Mouse (Mus musculus): Measurements from ENCODE around the gene Mex3a. TPM values are rescaled to one million over a fixed set of nuclear protein-coding genes. Genes with fewer than 3 reads are reported as not detected.

Gene Mex3a
- polyA plus RNA-seq, 1 experiment from 2014 or later, result 38.0 TPM

- no peaks in the 10 kb centered on the region for H3K27me3 ChIP-seq
- H3K9me3 ChIP-seq, result no peaks in the 10 kb centered on the region
- peak overlapping the region; percentile 61 for H3K4me2 ChIP-seq
- peak overlapping the region; percentile 97 for H3K27ac ChIP-seq
- no peaks in the 10 kb centered on the region for H3K36me3 ChIP-seq
- peak overlapping the region; percentile 37 for H3K4me3 ChIP-seq (replicated peaks)
- peaks cover 73% of the 10 kb centered on the region for H3K4me1 ChIP-seq (replicated peaks)
- WGBS, result 59% methylated on average over 3 of the region's 3 CpGs
- ATAC-seq (ENCODE audit: insufficient number of reproducible peaks, insufficient read depth, low FRiP score, low TSS enrichment, low read depth), result no peak
- peak overlapping the region; percentile 59; the same call in 1 of the 2 replicates for H3K9ac ChIP-seq (replicated peaks)
These were observed 22.9 kb upstream of the Mex3a start for GRCm38 (mm10) chr3:88509250-88509649.

GRCm38 (mm10) chr3:88509692-88510420, 22.3 kb upstream of the Mex3a start, which contains the start of gene Lmna:
Lmna (minus strand) TSS chr3:88509956.
- under 1% methylated on average over 31 of the region's 31 CpGs for WGBS
- peak within 1 kb of the TSS; percentile 97 for H3K27ac ChIP-seq
- no peaks in the 10 kb centered on the region for H3K9me3 ChIP-seq
- H3K9ac ChIP-seq (replicated peaks), result peak within 1 kb of the TSS; percentile 59
- peak within 1 kb of the TSS; percentile 61 for H3K4me2 ChIP-seq
- H3K36me3 ChIP-seq, result no peaks in the 10 kb centered on the region
- H3K4me3 ChIP-seq (replicated peaks), result peak within 1 kb of the TSS; percentile 37
- H3K4me1 ChIP-seq (replicated peaks), result peaks cover 72% of the 10 kb centered on the region
- H3K27me3 ChIP-seq, result no peaks in the 10 kb centered on the region
- peak; percentile 94 for ATAC-seq (ENCODE audit: insufficient number of reproducible peaks, insufficient read depth, low FRiP score, low TSS enrichment, low read depth)

GRCm38 (mm10) chr3:88510421-88511289, 21.5 kb upstream of the Mex3a start:
- H3K27me3 ChIP-seq, result no peaks in the 10 kb centered on the region
- 52% methylated on average over 13 of the region's 13 CpGs for WGBS
- H3K4me1 ChIP-seq (replicated peaks), result peaks cover 64% of the 10 kb centered on the region
- H3K9me3 ChIP-seq, result no peaks in the 10 kb centered on the region
- peak overlapping the region; percentile 37 for H3K4me3 ChIP-seq (replicated peaks)
- no peak for ATAC-seq (ENCODE audit: insufficient number of reproducible peaks, insufficient read depth, low FRiP score, low TSS enrichment, low read depth)
- peak overlapping the region; percentile 97 for H3K27ac ChIP-seq
- H3K4me2 ChIP-seq, result peak overlapping the region; percentile 61
- peak overlapping the region; percentile 59; the same call in 1 of the 2 replicates for H3K9ac ChIP-seq (replicated peaks)
- no peaks in the 10 kb centered on the region for H3K36me3 ChIP-seq

GRCm38 (mm10) chr3:88511559-88511958, 20.6 kb upstream of the Mex3a start:
- Histone ChIP-seq H3K27me3 (no peaks in the 10 kb centered on the region), H3K9ac (replicated peaks) (no peak overlapping the region), H3K4me3 (replicated peaks) (no peak overlapping the region), H3K9me3 (no peaks in the 10 kb centered on the region), H3K4me2 (no peak overlapping the region), H3K4me1 (replicated peaks) (peaks cover 55% of the 10 kb centered on the region), H3K27ac (peak overlapping the region; percentile 85), H3K36me3 (no peaks in the 10 kb centered on the region)
- no peak for ATAC-seq (ENCODE audit: insufficient number of reproducible peaks, insufficient read depth, low FRiP score, low TSS enrichment, low read depth)
- WGBS, result 47% methylated on average over 4 of the region's 4 CpGs

- Histone ChIP-seq H3K27me3 (no peaks in the 10 kb centered on the region), H3K4me3 (replicated peaks) (no peak overlapping the region), H3K36me3 (no peaks in the 10 kb centered on the region), H3K4me2 (peak overlapping the region; percentile 28), H3K9me3 (no peaks in the 10 kb centered on the region), H3K9ac (replicated peaks) (no peak overlapping the region), H3K27ac (peak overlapping the region; percentile 85), H3K4me1 (replicated peaks) (peaks cover 53% of the 10 kb centered on the region)
- no peak for ATAC-seq (ENCODE audit: insufficient number of reproducible peaks, insufficient read depth, low FRiP score, low TSS enrichment, low read depth)
- 44% methylated on average over 6 of the region's 6 CpGs for WGBS
These were observed 19.9 kb upstream of the Mex3a start for GRCm38 (mm10) chr3:88512141-88512895.

GRCm38 (mm10) chr3:88512896-88513545, 19.2 kb upstream of the Mex3a start:
- Histone ChIP-seq H3K4me3 (replicated peaks) (no peak overlapping the region), H3K27ac (peak overlapping the region; percentile 85), H3K4me2 (peak overlapping the region; percentile 28), H3K4me1 (replicated peaks) (peaks cover 53% of the 10 kb centered on the region), H3K27me3 (no peaks in the 10 kb centered on the region), H3K9me3 (no peaks in the 10 kb centered on the region), H3K9ac (replicated peaks) (no peak overlapping the region), H3K36me3 (no peaks in the 10 kb centered on the region)
- ATAC-seq (ENCODE audit: insufficient number of reproducible peaks, insufficient read depth, low FRiP score, low TSS enrichment, low read depth), result no peak
- WGBS, result 35% methylated on average over 13 of the region's 15 CpGs

- Histone ChIP-seq H3K9me3 (no peaks in the 10 kb centered on the region), H3K36me3 (no peaks in the 10 kb centered on the region), H3K4me3 (replicated peaks) (no peak overlapping the region), H3K27ac (peak overlapping the region; percentile 85), H3K4me2 (0 out of 2 replicates have a peak overlapping the region, but pooled peaks have one; percentile 28), H3K27me3 (no peaks in the 10 kb centered on the region), H3K4me1 (replicated peaks) (peaks cover 53% of the 10 kb centered on the region), H3K9ac (replicated peaks) (no peak overlapping the region)
- no peak for ATAC-seq (ENCODE audit: insufficient number of reproducible peaks, insufficient read depth, low FRiP score, low TSS enrichment, low read depth)
- WGBS, result 88% methylated on average over 7 of the region's 7 CpGs
These were observed 18.6 kb upstream of the Mex3a start for GRCm38 (mm10) chr3:88513546-88514115.

- no peak overlapping the region for H3K4me3 ChIP-seq (replicated peaks)
- no peak overlapping the region for H3K4me2 ChIP-seq
- 74% methylated on average over 10 of the region's 10 CpGs for WGBS
- no peak overlapping the region for H3K9ac ChIP-seq (replicated peaks)
- ATAC-seq (ENCODE audit: insufficient number of reproducible peaks, insufficient read depth, low FRiP score, low TSS enrichment, low read depth), result no peak
- H3K27ac ChIP-seq, result no peak overlapping the region
- H3K36me3 ChIP-seq, result no peaks in the 10 kb centered on the region
- no peaks in the 10 kb centered on the region for H3K27me3 ChIP-seq
- peaks cover 49% of the 10 kb centered on the region for H3K4me1 ChIP-seq (replicated peaks)
- H3K9me3 ChIP-seq, result no peaks in the 10 kb centered on the region
These were observed 17.7 kb upstream of the Mex3a start for GRCm38 (mm10) chr3:88514231-88515094.

- no peak overlapping the region for H3K4me3 ChIP-seq (replicated peaks)
- no peak overlapping the region for H3K9ac ChIP-seq (replicated peaks)
- H3K4me1 ChIP-seq (replicated peaks), result peaks cover 44% of the 10 kb centered on the region
- no peak overlapping the region for H3K4me2 ChIP-seq
- no peaks in the 10 kb centered on the region for H3K36me3 ChIP-seq
- H3K9me3 ChIP-seq, result no peaks in the 10 kb centered on the region
- H3K27ac ChIP-seq, result no peak overlapping the region
- ATAC-seq (ENCODE audit: insufficient number of reproducible peaks, insufficient read depth, low FRiP score, low TSS enrichment, low read depth), result no peak
- H3K27me3 ChIP-seq, result no peaks in the 10 kb centered on the region
- 97% methylated on average over 2 of the region's 2 CpGs for WGBS
These were observed 17.2 kb upstream of the Mex3a start for GRCm38 (mm10) chr3:88515095-88515386.

GRCm38 (mm10) chr3:88516407-88516806, 15.8 kb upstream of the Mex3a start:
- ATAC-seq (ENCODE audit: insufficient number of reproducible peaks, insufficient read depth, low FRiP score, low TSS enrichment, low read depth), result no peak
- no peak overlapping the region for H3K4me2 ChIP-seq
- no peaks in the 10 kb centered on the region for H3K27me3 ChIP-seq
- no peaks in the 10 kb centered on the region for H3K9me3 ChIP-seq
- H3K27ac ChIP-seq, result no peak overlapping the region
- no peaks in the 10 kb centered on the region for H3K36me3 ChIP-seq
- H3K4me3 ChIP-seq (replicated peaks), result no peak overlapping the region
- peaks cover 32% of the 10 kb centered on the region for H3K4me1 ChIP-seq (replicated peaks)
- no peak overlapping the region for H3K9ac ChIP-seq (replicated peaks)
- 74% methylated on average over 2 of the region's 2 CpGs for WGBS
